Mouse (Mus musculus) lung, embryonic 14.5 days (tissue): ENCODE results near the gene Btd. TPM values are rescaled to one million over a fixed set of nuclear protein-coding genes. Genes with fewer than 3 reads are reported as not detected.

Experiments
- ATAC-seq: fragments of 200-750 bp; cut with Nextera tagmentation; 2 replicates; pipeline ENCODE4 v1.8.0; 2017; ENCODE audit warnings: mild to moderate bottlenecking, moderate TSS enrichment, moderate library complexity; ENCODE audit not compliant: insufficient read depth
- DNase-seq: peaks from one replicate; pipeline ENCODE4 v3.0.0-alpha.2; 2015
- H3K27ac ChIP-seq: fragments of 300-500 bp; sonication (generic); 2 replicates; pipeline ENCODE4 v1.5.1; 2014; ENCODE audit warnings: low read depth, mild to moderate bottlenecking, moderate library complexity
- H3K27me3 ChIP-seq: fragments of 300-500 bp; sonication (generic); 2 replicates; pipeline ENCODE4 v1.6.1; 2014; ENCODE audit warnings: low read length, control low read depth; ENCODE audit not compliant: insufficient read depth
- H3K36me3 ChIP-seq: fragments of 300-500 bp; sonication (generic); 2 replicates; pipeline ENCODE4 v1.6.1; 2014; ENCODE audit warnings: control low read depth; ENCODE audit not compliant: insufficient read depth
- H3K4me1 ChIP-seq: fragments of 300-500 bp; sonication (generic); 2 replicates; pipeline ENCODE4 v1.6.1; 2014; ENCODE audit warnings: antibody characterized with exemption, control low read depth; ENCODE audit not compliant: insufficient read depth
- H3K4me2 ChIP-seq: fragments of 300-500 bp; sonication (generic); 2 replicates; pipeline ENCODE4 v1.6.1; 2014; ENCODE audit warnings: mild to moderate bottlenecking
- H3K4me3 ChIP-seq: fragments of 300-500 bp; sonication (generic); 2 replicates; pipeline ENCODE4 v1.5.1; 2014; ENCODE audit warnings: low read depth, low read length
- H3K9ac ChIP-seq: fragments of 300-500 bp; sonication (generic); 2 replicates; pipeline ENCODE4 v1.6.1; 2014
- H3K9me3 ChIP-seq: fragments of 300-500 bp; sonication (generic); 2 replicates; pipeline ENCODE4 v1.6.1; 2016; ENCODE audit warnings: low read depth, low read length, control low read depth
- CTCF ChIP-seq: IDR thresholded peaks from 2 replicates; pipeline ENCODE4 v1.5.1; 2016; ENCODE audit warnings: antibody characterized with exemption, low read depth
- WGBS: fragments of 180-500 bp; shearing (Covaris S2); extraction: QIAGEN DNeasy Blood & Tissue Kit; methylation state at CpG from one replicate; pipeline ENCODE4 v1.1.7; 2014; 5-methylcytosine and 5-hydroxymethylcytosine counted together
- polyA plus RNA-seq: library from polyadenylated mRNA; unstranded; fragments of >200 nt; fragmentation: Nextera tagmentation; extraction: Ambion mirVana; gene quantifications from 2 replicates; pipeline ENCODE4 v1.2.1, GENCODE M21; 2014

The Btd gene
- polyA plus RNA-seq, 1 experiment from 2014 or later: 23.1 TPM

- Histone ChIP-seq H3K9me3 (no peaks in the 10 kb centered on the region), H3K36me3 (no peaks in the 10 kb centered on the region), H3K27ac (no peak overlapping the region), H3K4me3 (no peak overlapping the region), H3K9ac (no peak overlapping the region), H3K27me3 (no peaks in the 10 kb centered on the region), H3K4me1 (no peaks in the 10 kb centered on the region), H3K4me2 (no peak overlapping the region)
- ATAC-seq (no peak), DNase-seq (no peak)
- WGBS: 79% methylated on average over 7 of the region's 7 CpGs
- no peak for TF ChIP-seq CTCF
These were observed 10.2 kb upstream of the Btd start for GRCm38 (mm10) chr14:31630677-31631076.

GRCm38 (mm10) chr14:31640346-31640889, 410 bp upstream of the Btd start, which contains the start of gene Gm49387:
Gene Gm49387 (minus strand): TSS chr14:31640878.
- WGBS: 3% methylated on average over 26 of the region's 26 CpGs
- Histone ChIP-seq H3K4me1 (peaks cover 6% of the 10 kb centered on the region), H3K27ac (peak within 1 kb of the TSS; percentile 75), H3K9me3 (no peaks in the 10 kb centered on the region), H3K36me3 (no peaks in the 10 kb centered on the region), H3K4me3 (peak within 1 kb of the TSS; percentile 60), H3K27me3 (no peaks in the 10 kb centered on the region), H3K4me2 (peak within 1 kb of the TSS; percentile 82), H3K9ac (peak within 1 kb of the TSS; percentile 63)
- peak; percentile 41; the same call in 1 of the 2 replicates for ATAC-seq
- no peak for DNase-seq
- TF ChIP-seq CTCF: no peak

GRCm38 (mm10) chr14:31641506-31642155, 803 bp downstream of the Btd start:
- no peaks in the 10 kb centered on the region for H3K27me3 ChIP-seq
- peak overlapping the region; percentile 60 for H3K4me3 ChIP-seq
- ATAC-seq (no peak), DNase-seq (no peak)
- 61% methylated on average over 9 of the region's 9 CpGs for WGBS
- peak overlapping the region; percentile 82 for H3K4me2 ChIP-seq
- 0 out of 2 replicates have a peak overlapping the region, but pooled peaks have one; percentile 75 for H3K27ac ChIP-seq
- peaks cover 6% of the 10 kb centered on the region for H3K4me1 ChIP-seq
- H3K9ac ChIP-seq: peak overlapping the region; percentile 63
- H3K9me3 ChIP-seq: no peaks in the 10 kb centered on the region
- no peaks in the 10 kb centered on the region for H3K36me3 ChIP-seq
- TF ChIP-seq CTCF: no peak

- ATAC-seq (no peak), DNase-seq (no peak)
- H3K4me3 ChIP-seq: no peak overlapping the region
- no peaks in the 10 kb centered on the region for H3K9me3 ChIP-seq
- no peaks in the 10 kb centered on the region for H3K36me3 ChIP-seq
- no peak overlapping the region for H3K9ac ChIP-seq
- no peak overlapping the region for H3K4me2 ChIP-seq
- 81% methylated on average over 5 of the region's 5 CpGs for WGBS
- no peak overlapping the region for H3K27ac ChIP-seq
- peaks cover 6% of the 10 kb centered on the region for H3K4me1 ChIP-seq
- TF ChIP-seq CTCF: no peak
- no peaks in the 10 kb centered on the region for H3K27me3 ChIP-seq
These were observed 3.5 kb downstream of the Btd start for GRCm38 (mm10) chr14:31644183-31644830.

GRCm38 (mm10) chr14:31644931-31645547, 4.2 kb downstream of the Btd start:
- TF ChIP-seq CTCF: peak; percentile 52; the same call in 1 of the 2 replicates
- no peak overlapping the region for H3K9ac ChIP-seq
- no peak overlapping the region for H3K27ac ChIP-seq
- 59% methylated on average over 3 of the region's 3 CpGs for WGBS
- H3K9me3 ChIP-seq: no peaks in the 10 kb centered on the region
- H3K36me3 ChIP-seq: no peaks in the 10 kb centered on the region
- peak; percentile 63 for DNase-seq
- H3K4me2 ChIP-seq: no peak overlapping the region
- no peak overlapping the region for H3K4me3 ChIP-seq
- H3K4me1 ChIP-seq: peaks cover 6% of the 10 kb centered on the region
- no peaks in the 10 kb centered on the region for H3K27me3 ChIP-seq
- ATAC-seq: no peak

GRCm38 (mm10) chr14:31645920-31646319, 5.1 kb downstream of the Btd start:
- no peak for TF ChIP-seq CTCF

GRCm38 (mm10) chr14:31647991-31648390, 7.2 kb downstream of the Btd start:
- 86% methylated on average over 10 of the region's 10 CpGs for WGBS
- Histone ChIP-seq H3K4me2 (no peak overlapping the region), H3K4me1 (no peaks in the 10 kb centered on the region), H3K4me3 (no peak overlapping the region), H3K36me3 (no peaks in the 10 kb centered on the region), H3K9ac (no peak overlapping the region), H3K9me3 (no peaks in the 10 kb centered on the region), H3K27me3 (no peaks in the 10 kb centered on the region), H3K27ac (no peak overlapping the region)
- no peak for TF ChIP-seq CTCF
- ATAC-seq (no peak), DNase-seq (no peak)

More at GRCm38 (mm10) chr14:31645920-31646319, 5.1 kb downstream of the Btd start:
- no peaks in the 10 kb centered on the region for H3K36me3 ChIP-seq
- H3K27ac ChIP-seq: no peak overlapping the region
- peaks cover 6% of the 10 kb centered on the region for H3K4me1 ChIP-seq
- WGBS: 84% methylated on average over 7 of the region's 7 CpGs
- H3K9ac ChIP-seq: no peak overlapping the region
- DNase-seq (no peak), ATAC-seq (no peak)
- no peaks in the 10 kb centered on the region for H3K27me3 ChIP-seq
- H3K9me3 ChIP-seq: no peaks in the 10 kb centered on the region
- no peak overlapping the region for H3K4me3 ChIP-seq
- no peak overlapping the region for H3K4me2 ChIP-seq
